Mouse (Mus musculus) kidney, postnatal 25 days (tissue): ENCODE measurements around the gene Spdye4b.
A peak's percentile ranks its signal among the peaks of the same experiment; 100 is the strongest.

Experiments used
- DNase-seq, 2 experiments: peaks; one replicate each; pipeline ENCODE4 v3.0.0; 2021; ENCODE audit warnings: mixed read lengths in 2 of 2

Spdye4b gene

GRCm38 (mm10) chr5:143220996-143221395 is 40.2 kb downstream of the Spdye4b start:
- no peak for DNase-seq

GRCm38 (mm10) chr5:143222287-143222686 is 41.5 kb downstream of the Spdye4b start:
- no peak for DNase-seq

DNA sequence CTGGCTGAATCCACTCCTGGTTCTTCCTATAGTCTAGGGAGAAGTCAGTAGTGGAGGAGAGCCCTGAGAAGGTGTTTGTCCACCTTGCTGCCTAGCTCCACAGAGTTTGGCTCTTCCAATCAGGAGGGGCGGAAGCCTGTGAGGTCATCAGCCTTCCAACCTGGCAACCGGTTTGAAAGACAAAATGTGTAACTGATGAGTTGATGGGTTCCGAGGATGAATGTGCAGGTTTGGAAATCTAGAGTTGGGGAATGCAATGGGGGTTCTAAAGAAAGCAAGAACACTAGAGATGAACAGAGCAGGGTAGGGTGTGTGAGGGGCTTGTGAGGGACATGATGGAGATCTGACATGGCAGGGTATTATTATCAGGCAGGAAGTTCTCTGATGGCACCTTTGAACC is 46.0 kb downstream of the Spdye4b start, which contains the start of gene Spdye4a:
TSS of gene Spdye4a (minus strand) at position 101 of the 400 bp plus-strand sequence.
- no peak for DNase-seq

DNA sequence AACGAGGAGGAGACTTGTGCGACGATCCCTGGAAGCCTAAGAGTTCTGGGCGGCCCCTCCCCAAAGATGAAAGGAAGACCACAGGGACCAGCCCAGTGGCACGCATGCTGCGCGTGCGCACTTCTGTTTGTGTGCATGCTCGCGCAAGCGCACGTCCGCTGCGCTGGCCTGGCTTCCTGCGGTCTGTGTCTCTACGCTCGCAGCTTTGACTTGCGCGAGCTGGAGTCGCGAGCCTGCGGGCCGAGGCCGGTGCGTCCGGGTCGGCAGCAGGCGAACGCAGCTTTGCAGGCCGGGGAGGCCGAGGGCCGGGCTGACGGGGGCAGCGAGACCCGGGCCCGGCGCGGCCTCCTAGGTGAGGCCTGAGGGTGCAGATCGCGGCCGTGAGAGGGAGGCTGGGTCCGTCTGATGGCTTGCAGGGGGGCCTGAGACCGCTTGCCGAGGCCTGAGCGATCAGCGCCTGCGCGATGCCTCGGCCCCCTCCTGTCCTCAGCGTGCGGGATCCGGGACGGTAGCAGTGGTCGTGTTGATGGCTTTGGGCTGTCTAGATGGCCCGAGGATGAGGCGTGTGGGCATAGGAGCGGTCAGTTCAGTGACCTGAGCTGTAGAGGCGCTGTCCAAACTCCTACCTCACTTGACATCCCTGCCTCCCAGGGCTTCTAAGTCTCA is 54.3 kb downstream of the Spdye4b start, which contains the start of gene Zfp12:
TSS of gene Zfp12 (plus strand) at position 136 of the 666 bp plus-strand sequence.
- DNase-seq, result peak; percentile 95 to 98

DNA sequence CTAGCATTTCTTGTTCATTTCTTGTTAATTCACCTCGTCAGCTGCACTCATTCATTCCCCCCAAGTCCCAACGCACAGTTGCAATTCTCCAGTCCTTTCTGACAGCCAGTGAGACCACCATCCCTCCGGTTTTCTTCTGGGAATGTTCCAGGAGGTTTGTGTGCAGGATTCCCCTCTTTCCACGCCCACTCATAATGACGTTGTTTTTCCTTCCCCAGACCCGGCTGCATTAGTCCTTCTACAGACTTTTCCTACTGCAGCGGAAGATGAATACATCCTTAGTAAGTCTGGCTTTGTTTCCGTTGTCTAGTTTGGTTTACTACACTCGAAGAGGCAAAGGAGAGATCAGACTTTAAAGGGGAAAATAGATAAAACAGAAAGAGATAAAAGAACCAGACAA is 55.2 kb downstream of the Spdye4b start:
- no peak for DNase-seq

DNA sequence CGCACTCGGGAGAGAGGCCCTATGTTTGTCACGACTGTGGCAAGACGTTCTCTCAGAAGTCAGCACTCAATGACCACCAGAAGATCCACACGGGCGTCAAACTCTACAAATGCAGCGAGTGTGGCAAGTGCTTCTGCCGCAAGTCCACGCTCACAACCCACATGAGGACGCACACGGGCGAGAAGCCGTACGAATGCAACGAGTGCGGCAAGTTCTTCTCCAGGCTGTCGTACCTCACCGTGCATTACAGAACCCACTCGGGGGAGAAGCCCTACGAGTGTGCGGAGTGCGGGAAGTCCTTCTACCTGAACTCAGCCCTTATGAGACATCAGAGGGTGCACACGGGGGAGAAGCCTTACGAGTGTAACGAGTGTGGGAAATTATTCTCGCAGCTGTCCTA is 64.1 kb downstream of the Spdye4b start:
- no peak for DNase-seq

DNA sequence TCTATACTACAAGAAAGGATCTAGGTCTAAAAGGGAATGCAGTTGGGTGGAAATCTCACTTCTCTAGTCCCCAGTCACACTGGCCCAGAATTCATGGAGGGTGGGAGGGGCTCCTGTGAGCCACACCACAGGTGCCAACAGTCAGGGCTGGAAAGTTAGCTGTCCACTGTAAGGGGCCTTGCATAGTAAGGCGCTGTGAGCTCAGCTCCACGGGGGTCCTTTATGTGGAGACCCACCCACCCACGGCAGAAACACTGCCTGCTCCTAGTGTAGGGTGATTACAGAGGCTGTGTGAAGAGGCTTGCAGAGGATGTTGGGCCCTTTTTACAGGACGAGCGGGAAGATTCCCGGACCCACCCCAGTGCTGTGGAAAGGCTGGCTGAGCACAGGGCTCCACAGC is 71.2 kb downstream of the Spdye4b start:
- DNase-seq, result no peak

DNA sequence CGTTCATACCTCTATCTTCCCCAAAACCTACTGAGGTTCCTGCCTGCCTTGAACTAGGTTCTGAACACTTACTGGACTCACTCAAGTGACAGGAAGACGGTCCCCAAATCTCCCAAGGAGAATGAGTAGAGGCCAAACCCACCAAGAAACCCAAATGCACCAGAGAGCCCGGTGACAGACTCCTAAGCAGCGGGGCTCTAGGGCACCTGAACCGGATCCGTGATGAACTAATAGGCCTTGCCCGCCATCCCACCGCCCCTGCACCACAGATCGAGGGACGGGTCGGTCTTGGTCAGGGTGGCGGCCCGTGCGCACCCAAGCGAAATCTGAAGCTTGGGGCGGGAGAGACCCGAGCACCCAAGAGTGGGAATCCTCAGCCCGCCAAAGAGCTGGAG is 72.0 kb downstream of the Spdye4b start:
- no peak for DNase-seq

GRCm38 (mm10) chr5:143253186-143253880 is 72.5 kb downstream of the Spdye4b start:
- no peak for DNase-seq

GRCm38 (mm10) chr5:143253881-143254486 is 73.2 kb downstream of the Spdye4b start:
- no peak for DNase-seq
